Mouse (Mus musculus) lung, postnatal 4 days (tissue): ENCODE results near the gene Scaf11.
A peak's percentile ranks its signal among the peaks of the same experiment; 100 is the strongest.
"Not testable (repeated sequence)": the region's sequence is repeated elsewhere in the genome, so short reads cannot be mapped to it uniquely, and the experiment has no call there.

Experiments used
- DNase-seq, 2 experiments: peaks; one replicate each; pipeline ENCODE4 v3.0.0; 2021

The Scaf11 gene

DNA sequence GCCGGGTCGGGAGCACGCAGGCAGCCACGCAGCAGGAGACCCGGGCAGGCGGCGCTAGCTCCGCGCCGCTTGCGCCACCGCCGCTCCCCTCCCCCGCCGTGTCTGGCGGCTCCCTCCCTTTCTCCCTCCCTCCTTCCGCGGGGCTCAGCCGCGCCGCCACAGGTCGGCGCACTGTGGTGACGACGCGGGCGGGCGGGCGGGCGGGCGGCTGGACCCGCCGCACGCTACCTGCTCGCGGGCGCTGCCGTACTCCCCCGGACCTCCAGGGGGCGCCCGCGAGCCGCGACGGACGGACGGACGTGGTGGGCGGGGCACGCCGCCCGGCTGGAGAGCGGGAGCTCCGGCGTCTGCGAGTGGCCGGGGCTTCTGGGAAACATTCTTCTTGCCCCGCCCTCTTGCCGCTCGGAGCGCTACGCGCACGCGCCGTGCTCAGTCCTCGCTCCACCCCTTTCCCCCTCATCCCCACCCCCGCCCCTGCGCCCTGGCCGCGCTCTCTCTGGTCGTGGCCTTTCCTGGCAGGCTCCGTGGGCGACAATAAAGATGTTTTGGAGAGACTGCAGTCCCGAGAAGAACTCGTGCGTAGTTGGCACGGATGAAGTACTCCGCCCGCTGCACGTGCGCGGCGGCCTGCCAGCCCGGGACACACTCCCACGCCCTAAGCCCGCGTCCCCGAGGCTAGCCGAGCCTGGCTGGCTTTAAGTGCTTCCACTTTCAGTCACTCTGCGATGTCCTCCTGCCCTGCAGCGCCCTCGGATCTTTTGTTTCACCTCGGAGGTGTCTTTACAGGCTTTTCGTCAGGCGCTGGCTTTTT is at the start of gene Scaf11:
Gene Scaf11, minus strand, starts transcription at position 114 of the 811 bp plus-strand sequence.
- DNase-seq, result peak; percentile 98

- DNase-seq, result peak; percentile 50 to 74
Measured at GRCm38 (mm10) chr15:96507097-96507840, 46.6 kb upstream of the Scaf11 start.

DNA sequence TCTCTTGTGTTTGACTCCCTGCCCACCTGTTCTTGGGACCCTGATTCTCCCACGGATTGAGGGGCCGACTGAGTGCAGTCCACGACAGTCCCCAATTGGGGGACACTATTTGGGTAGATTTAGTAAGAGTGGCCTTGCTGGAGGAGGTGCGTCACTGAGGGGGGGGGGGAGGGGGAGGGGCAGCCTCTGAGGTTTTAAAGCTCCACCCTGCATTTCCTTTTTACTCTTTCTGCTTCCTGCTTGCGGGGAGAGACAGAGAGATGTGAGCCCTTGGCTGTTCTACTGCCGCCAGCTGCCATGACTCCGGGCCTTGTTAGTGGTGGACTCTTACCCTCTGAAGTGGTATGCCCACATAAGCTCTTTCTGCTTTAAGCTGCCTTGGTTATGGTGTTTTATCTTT is 37.0 kb upstream of the Scaf11 start:
- no peak for DNase-seq

DNA sequence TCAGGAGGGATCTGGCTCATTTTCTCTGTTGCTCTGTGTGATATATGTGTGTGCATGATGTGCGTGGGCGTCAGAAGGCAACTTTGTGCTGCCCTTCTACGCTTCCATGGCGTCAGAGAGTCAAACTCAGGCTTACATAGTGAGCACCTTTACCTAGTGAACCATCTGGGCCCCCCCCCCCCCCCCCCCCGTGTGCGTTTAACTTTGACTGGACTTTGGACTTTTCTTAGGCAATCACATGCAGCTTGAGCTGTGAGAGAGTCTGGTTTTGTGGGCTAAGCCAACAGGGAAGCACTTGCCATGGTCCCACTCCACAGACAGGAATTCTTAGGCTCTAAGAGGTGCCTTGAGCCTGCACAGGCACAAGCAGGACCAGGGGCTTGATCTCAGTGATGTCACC is 33.6 kb upstream of the Scaf11 start:
- no peak for DNase-seq

DNA sequence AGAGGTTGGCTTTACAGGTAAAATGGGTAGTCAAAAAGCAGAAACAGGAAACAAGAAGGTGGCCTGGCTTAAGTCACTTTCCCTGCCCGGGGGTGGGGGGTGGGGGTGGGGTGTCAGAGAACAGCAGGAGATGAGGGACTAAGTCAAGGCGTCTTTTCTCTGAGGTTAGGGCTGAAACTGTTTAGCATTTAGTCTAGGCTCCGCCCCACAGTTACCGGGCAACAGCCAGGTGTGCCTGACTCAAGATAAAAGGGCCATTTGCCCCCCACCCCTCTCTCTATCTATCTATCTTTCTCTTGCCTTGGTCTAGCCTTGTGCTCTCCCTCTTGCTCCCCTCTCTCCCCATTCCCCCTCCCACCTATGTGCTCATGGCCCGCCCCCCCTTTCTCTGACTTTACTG is 32.9 kb upstream of the Scaf11 start:
- no peak for DNase-seq

DNA sequence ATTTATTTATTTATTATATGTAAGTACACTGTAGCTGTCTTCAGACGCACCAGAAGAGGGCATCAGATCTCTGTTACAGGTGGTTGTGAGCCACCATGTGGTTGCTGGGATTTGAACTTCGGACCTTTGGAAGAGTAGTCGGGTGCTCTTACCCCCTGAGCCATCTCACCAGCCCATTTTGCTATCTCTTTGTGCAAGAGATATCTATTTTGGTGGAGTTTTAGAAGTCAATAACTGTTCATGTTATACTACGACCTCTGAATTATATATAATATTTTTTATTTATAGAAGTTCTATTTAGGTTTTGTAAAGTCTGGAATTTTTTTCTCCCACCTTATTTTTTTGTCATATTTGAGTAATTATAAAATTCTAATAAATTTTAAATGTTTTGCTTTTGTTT is 32.3 kb upstream of the Scaf11 start:
- DNase-seq, result not testable (repeated sequence)

- no peak for DNase-seq
Measured at GRCm38 (mm10) chr15:96491861-96492641, 31.4 kb upstream of the Scaf11 start.

DNA sequence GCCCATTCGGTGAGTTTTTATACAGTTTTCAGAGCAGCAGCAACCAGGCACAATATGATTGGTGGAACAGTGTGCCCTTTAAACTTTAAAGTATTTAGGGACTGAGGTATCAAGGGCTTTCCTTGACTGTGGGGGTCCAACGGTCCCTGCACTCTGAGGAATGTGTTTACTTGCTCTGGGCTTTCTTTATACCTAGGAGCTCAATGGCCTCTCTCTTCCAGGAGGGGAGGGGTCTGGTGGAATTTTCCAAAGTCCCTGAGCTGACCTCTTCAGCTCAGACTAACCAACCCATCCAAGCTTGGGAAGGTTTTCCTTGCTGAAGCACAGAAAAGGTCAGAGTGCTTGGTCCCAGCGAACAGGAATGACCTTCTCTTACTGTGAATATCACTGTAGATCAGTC is 30.8 kb upstream of the Scaf11 start:
- no peak for DNase-seq

- no peak for DNase-seq
Measured at GRCm38 (mm10) chr15:96490123-96490522, 29.5 kb upstream of the Scaf11 start.

- DNase-seq, result no peak
Measured at GRCm38 (mm10) chr15:96488941-96489786, 28.5 kb upstream of the Scaf11 start.

DNA sequence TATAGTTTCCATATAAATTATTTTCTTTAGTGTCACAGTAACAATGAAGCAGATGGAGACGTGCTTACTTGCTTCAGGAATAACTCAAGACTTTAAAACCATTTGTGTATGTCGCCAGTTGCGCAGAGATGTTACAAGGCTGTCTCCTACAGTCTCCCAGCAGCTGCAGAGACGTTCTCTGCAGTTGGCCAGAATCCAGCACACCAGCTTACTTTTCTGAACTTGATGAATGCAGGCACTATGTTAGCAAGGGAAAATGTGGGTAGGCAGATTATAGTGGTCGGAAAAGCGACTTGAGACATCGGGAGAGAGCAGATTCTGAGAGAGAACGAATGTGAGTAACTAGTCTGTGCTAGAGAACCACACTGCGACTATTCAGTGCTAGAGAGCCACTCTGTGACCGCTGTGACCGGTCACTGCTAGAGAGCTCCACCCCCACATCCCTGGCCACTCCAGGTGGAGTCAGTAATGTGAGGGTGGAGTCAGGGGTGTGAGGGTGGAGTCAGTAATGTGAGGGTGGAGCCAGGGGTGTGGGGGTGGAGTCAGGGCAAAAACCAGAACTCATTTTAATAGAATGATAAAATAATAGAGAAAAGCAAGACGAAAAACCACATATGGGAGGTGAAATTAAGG is 26.5 kb upstream of the Scaf11 start:
- no peak for DNase-seq

DNA sequence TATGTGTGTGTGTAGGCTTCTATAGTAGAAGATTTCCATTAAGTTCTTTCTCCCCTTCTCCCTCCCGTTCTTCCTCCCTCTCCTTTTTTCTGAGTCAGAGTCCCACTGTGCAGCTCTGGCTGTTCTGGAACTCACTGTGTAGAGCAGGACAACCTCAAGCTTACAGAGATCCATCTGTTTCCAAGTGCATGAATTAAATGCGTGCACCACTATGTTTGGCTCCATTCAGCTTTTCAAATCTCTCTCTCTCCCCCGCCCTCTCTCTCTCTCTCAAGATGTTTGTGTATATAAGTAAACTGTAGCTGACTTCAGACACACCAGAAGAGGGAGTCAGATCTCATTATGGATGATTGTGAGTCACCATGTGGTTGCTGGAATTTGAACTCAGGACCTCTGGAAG is 20.2 kb upstream of the Scaf11 start:
- no peak for DNase-seq

- DNase-seq, result no peak
Measured at GRCm38 (mm10) chr15:96478006-96478405, 17.4 kb upstream of the Scaf11 start.

GRCm38 (mm10) chr15:96476359-96476758 is 15.7 kb upstream of the Scaf11 start:
- DNase-seq, result peak; percentile 84 to 92

DNA sequence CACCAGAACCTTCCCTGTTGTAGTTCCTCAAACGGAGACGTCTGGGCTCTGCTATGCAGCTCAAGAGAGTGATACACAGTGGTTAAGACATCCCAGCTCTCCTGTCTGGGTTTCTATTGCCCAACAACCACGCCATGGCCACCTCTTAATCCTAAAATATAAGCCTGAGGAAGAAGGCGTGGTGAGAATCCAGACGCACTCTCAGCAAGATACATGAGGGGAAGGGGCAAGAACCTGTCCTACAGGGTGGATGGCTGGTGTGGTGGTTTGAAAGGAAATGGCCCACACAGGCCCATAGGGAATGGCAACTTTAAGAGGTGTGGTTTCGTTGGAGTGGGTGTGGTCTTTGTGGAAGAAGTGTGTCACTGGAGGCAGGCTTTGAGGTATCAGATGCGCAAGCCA is 14.9 kb upstream of the Scaf11 start:
- DNase-seq, result no peak

- peak; percentile 54 to 67 for DNase-seq
Measured at GRCm38 (mm10) chr15:96474325-96474955, 13.8 kb upstream of the Scaf11 start.

GRCm38 (mm10) chr15:96473920-96474319 is 13.3 kb upstream of the Scaf11 start:
- no peak for DNase-seq

DNA sequence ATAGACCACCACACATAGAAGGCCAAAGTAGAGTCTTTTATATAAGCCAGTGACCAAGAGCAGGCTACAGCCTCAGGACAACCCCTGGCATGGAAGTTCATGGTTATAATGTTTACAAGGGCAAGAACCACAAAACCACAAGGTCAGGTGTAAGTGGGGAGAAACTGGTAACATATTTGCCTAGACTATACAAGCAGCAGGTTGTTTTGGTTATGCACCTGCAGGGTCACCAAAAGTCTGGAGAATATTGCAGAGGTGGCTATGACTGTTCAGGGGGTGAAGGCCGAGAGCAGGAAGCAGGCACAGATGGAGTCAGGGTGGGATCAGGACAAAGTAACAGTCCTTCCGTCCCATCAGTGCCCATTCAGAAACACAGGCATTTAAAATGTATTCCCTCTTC is 7.7 kb upstream of the Scaf11 start:
- DNase-seq, result no peak

GRCm38 (mm10) chr15:96467844-96468243 is 7.2 kb upstream of the Scaf11 start:
- no peak for DNase-seq

- DNase-seq, result peak in 1 of 2 experiments; percentile 20
Measured at GRCm38 (mm10) chr15:96466362-96466903, 5.8 kb upstream of the Scaf11 start.

GRCm38 (mm10) chr15:96465076-96465475 is 4.4 kb upstream of the Scaf11 start:
- no peak for DNase-seq
